In genomic region chr11:62731311-62732021, GRCm38 (mm10) we compare ENCODE assay signal across 8 mouse cellular contexts. TPM values are rescaled to one million over a fixed set of nuclear protein-coding genes. Genes with fewer than 3 reads are reported as not detected.
DNase-seq lines count a peak whose midpoint lies in the region; ATAC-seq lines count a peak whose summit lies in the region.

Gene Zfp287 (minus strand): TSS chr11:62731905.

- ATAC-seq in hindbrain, embryonic 14.5 days (ENCODE audit: low FRiP score) = peak; percentile 99

- DNase-seq in MN1 (ENCODE audit: low spot score) = peak; percentile 95
- DNase-seq in cerebellum, adult 9-11 months = peak; percentile 95
- peak; percentile 70 to 86 for DNase-seq in frontal cortex, postnatal 25 days (ENCODE audit: low spot score in 2 of 2)
- DNase-seq in hindbrain, embryonic 14.5 days (ENCODE audit: low spot score) = peak; percentile 96
- DNase-seq in layer of hippocampus, postnatal 25 days (ENCODE audit: extremely low spot score in 1 of 2, low spot score in 1 of 2) = peak; percentile 86
- peak; percentile 85 for DNase-seq in lung, postnatal 14 days
- DNase-seq in retina, adult 2 months (ENCODE audit: low read depth, low spot score) = peak; percentile 78
- DNase-seq in thymus, postnatal 25 days = peak; percentile 79

- H3K4me2 ChIP-seq in hindbrain, embryonic 14.5 days (replicated peaks) = peak within 1 kb of the TSS; percentile 61

- H3K4me1 ChIP-seq in hindbrain, embryonic 14.5 days (replicated peaks; ENCODE audit: control insufficient read depth, insufficient read depth, low read length) = peaks cover 12% of the 10 kb centered on the region

- peak within 1 kb of the TSS; percentile 81 for H3K9ac ChIP-seq in hindbrain, embryonic 14.5 days

- no peaks in the 10 kb centered on the region for H3K27me3 ChIP-seq in hindbrain, embryonic 14.5 days (ENCODE audit: control insufficient read depth, insufficient read depth, low read length)

- under 1% methylated on average over 48 of the region's 48 CpGs for WGBS in hindbrain, embryonic 14.5 days

- H3K27ac ChIP-seq in hindbrain, embryonic 14.5 days = peak within 1 kb of the TSS; percentile 94

- peak within 1 kb of the TSS; percentile 69 for H3K4me3 ChIP-seq in hindbrain, embryonic 14.5 days (replicated peaks; ENCODE audit: low read length)

- peaks cover 21% of the 10 kb centered on the region for H3K36me3 ChIP-seq in hindbrain, embryonic 14.5 days (replicated peaks; ENCODE audit: control insufficient read depth, insufficient read depth)

- no peaks in the 10 kb centered on the region for H3K9me3 ChIP-seq in hindbrain, embryonic 14.5 days (ENCODE audit: control insufficient read depth, low read length)

RNA-seq across cellular contexts. Expression of gene Zfp287, which starts in this region (rescaled TPM):
- 18.5 and 19.4 TPM in 2 replicates for polyA plus RNA-seq in hindbrain, embryonic 14.5 days (2014; fragmentation: Nextera tagmentation; extraction: Ambion mirVana)
- total RNA-seq in layer of hippocampus, postnatal 25 days (2021) = 10 to 100 TPM; 15.5 to 19.2 TPM

Comparison
In these comparisons a context has a peak if more than half of its experiments do, and no peak if none do; other contexts are left out.
1. Peak in every context shown above with its lines: DNase-seq, ATAC-seq, H3K4me3 ChIP-seq and H3K27ac ChIP-seq.